Mouse (Mus musculus) layer of hippocampus, adult 11-12 months (tissue): ENCODE results near the gene Fkbp5.
"Not testable (repeated sequence)": the region's sequence is repeated elsewhere in the genome, so short reads cannot be mapped to it uniquely, and the experiment has no call there.

Experiments
- DNase-seq: peaks from one replicate; pipeline ENCODE4 v3.0.0; 2022; ENCODE audit warnings: low spot score

Fkbp5 gene

DNA sequence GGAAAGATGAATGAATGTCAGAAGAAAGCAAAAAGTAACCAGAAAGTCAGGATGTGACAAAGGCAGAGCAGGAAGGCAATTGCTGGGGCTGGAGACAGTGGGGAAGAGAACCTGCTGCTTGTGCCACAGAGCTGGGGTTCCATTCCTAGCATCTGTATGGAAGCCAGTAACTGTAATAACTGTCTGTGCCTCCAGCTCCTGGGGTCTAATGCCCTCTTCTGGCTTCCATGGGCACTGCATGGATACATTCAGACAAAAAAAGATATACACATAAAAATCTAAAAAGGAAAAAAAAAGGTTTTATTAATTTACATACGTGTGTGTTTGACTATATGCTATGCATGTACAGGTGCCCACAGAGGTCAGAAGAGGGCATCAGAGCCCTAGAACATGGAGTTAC, 98.4 kb downstream of the Fkbp5 start:
- DNase-seq: no peak

DNA sequence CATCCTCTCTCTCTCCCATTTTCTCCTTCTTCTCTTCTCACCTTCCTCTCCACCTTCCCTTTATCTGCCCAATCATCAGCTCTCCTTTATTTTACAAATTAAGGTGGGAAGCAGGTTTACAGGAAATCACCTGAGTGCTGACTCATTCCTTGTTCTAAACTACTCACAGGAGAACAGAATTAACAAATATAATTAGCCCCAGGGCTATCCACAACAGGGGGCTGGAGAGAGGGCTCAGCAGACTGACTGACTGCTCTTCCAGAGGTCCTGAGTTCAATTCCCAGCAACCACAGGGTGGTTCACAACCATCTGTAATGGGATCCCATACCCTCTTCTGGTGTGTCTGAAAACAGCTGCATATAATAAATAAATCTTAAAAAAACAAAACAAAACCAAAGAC, 98.8 kb downstream of the Fkbp5 start:
- DNase-seq: not testable (repeated sequence)

DNA sequence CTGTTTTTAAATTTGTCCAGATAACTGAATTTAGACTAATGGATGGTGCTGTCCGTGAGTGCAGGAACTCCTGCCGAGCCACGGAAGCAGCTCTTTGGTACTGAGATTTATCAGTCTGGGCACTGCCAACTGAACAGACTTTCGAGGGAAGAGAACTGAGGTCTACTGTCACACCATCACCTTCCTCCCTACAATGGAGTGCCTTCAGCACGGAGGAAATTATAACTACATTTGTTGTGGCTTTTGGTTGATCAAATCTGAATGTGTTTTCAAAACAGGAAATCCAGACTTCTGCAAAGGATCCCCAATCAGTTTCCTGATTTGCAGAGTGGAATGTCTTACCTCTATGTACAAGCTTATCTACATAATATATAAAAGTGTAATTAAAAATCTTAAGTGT, 99.6 kb downstream of the Fkbp5 start:
- DNase-seq: no peak

DNA sequence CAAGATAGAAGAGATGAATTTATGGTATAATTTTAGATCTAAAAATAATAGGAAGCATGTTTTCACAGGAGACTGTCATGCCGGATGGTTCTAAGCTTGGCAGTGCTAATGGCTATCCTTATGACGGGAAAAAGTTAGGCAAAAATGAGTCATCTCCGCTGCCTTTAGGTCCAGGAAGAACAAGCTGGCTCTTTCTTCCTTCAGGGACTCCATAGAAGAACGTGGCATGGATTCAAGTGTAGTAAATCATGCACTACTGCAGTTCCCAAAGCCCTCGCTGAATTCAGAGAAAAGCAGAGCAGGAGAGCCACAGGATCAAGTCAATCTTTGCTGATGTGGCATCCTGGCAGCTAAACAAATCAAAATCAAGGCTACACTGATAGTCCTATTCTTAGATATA, 102.1 kb downstream of the Fkbp5 start:
- no peak for DNase-seq

DNA sequence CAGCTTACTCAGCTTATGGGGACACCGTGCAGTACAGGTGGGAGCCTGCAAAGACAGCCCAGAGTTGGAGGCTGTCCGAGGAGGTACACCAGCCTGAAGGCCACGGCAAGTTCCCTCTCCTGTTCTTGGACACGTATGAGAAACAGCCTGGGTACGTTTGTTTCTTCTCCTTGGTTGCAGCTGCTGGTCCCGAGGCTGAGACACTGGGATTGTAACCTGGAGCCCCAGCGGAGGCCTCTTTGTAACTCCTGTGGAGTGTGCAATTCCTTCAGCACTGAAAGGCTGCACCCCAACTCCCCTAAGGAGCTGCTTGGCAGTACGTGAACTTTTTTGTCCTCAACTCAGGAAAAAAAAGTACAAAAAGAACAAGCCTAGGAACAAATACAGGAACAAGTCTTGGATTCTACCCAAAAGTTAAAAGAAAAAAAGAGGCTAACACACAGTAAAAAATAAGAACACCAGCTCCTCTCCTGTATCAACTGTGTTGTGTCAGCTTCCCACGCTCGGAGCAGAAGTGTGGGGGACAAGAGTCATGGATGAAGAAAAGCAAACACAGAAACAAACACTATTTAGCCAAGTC, 105.9 kb downstream of the Fkbp5 start:
- no peak for DNase-seq

DNA sequence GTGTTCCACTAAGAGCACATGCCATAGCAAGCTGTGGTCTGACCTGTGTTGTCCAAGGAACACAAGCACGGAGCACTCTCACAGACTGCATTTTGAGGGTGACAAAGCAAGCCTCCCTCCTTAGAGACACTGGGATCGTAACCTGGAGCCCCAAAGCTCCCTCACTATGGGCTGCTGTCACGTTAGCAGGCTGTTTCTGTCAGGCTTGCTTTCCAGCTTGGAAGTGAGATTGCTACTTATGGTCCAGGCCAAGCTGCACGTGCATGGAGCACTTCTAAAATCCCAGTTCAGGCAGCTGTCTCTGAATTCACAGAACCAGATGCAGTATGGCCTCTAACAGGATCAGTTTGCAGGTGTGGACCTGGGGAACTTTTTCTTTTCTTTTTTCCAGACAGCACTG, 106.6 kb downstream of the Fkbp5 start:
- DNase-seq: no peak

DNA sequence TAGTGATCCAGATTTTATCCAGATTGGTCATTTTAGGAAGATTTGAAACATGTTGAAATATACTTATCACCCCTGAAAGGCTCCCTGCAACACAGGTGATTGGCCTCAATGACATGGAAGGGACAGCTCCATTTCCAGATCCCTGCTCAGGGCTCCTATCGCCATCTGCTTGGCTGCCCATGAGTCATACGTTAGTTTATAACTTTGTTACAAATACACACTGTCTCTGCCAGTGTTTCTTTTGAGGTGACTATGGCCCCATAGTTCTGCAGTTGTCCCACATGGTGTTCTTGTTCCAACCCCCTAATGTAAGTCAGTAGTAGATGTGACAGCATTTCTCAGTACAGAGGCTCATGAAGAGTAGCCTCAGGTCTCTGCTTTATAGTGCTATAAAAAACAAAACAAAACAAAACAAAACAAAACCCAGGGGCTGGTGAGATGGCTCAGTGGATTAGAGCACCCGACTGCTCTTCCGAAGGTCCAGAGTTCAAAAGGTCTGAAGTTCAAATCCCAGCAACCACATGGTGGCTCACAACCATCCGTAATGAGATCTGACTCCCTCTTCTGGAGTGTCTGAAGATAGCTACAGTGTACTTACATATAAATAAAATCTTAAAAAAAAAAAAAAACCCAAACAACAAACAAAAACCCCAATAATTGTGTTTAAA, 108.9 kb downstream of the Fkbp5 start:
- DNase-seq: no peak

DNA sequence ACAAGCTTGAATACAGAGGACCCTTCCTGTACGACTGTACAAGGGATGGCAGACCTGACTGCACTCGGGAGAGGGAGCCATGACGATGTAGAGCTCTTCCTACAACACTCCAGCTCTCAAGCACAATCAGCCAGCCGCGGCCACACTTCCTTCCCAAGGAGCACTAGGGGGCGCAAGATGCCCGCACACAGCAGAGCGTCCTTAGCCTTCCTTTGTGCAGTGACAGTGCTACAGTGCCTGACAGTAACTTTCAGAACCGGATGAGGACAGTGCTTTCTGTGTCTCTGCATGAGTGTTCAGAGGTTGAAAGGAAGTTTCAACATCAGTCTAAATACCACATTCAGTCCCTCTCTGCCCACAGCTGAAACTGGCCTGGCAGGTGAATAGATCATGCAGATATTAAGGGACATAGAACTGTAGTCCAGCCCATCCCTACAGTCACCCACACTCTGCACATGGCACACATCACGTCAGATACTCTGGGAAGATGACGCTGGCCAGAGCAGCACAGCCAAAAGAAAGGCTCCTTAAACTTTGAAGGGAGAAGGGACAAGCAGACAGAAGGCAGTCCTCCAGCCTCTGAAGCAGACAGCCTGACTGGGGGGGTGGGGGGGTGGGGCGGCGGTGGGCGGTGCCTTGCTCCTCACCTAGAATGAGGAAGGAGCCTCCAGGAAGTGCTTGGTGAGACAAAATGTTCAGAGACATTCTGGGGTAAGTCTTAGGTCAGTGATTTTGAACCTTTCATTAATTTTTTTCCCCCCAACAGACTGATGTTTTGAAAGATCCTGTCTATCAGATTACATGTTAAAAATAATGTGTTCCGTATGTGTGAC, 109.7 kb downstream of the Fkbp5 start:
- DNase-seq: peak; percentile 92

DNA sequence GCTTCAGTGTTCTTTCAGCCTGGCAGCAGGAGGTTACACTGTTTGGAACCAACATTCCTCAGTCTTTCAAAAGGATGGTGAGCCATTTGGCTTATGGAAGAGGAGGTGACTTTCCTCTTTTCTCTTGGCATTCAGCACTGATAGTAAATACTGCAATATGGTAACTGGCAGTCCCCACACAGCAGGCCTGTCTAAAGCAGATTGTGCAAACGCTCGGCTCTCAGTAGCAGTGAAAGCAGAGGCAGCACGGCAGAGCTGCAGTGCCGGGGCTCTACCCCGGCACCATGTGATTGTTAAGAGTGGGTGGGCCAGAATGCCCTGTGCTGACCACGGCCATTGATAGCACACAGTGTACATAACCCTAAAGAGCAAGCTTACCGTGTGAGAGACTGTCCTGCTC, 110.9 kb downstream of the Fkbp5 start:
- peak; percentile 74 for DNase-seq

DNA sequence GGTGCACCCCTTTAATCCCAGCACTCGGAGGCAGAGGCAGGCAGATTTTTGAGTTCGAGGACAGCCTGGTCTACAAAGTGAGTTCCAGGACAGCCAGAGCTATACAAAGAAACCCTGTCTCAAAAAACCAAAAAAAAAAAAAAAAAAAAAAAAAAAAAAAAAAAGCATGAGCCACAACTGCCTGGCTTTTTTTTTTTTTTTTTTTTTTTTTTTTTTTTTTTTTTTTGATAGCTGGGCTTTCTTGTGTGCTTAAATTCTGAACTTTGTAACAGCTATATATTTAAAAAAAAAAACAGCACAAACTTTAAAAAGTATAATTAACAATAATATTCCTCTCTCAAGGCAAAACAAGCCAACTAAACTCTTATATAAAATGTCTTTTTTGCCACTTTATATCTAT, 112.6 kb downstream of the Fkbp5 start:
- not testable (repeated sequence) for DNase-seq

DNA sequence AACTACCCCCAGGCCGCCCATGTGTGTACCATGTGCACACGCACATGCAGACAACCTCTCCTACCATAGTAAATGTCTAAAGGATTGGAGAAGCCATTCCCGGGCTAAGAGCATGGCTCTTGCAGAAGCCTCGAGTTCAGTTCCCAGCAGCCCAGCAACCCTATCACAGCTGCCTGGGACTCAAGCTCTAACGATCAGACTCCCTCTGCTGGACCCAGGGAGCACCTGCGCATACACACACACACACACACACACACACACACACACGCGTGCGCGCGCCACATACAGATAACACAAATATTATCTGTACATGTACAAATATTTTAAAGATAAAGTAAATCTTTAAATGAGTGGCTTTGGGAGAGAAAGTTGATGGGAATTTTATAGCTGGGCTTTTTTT, 113.0 kb downstream of the Fkbp5 start:
- DNase-seq: no peak

DNA sequence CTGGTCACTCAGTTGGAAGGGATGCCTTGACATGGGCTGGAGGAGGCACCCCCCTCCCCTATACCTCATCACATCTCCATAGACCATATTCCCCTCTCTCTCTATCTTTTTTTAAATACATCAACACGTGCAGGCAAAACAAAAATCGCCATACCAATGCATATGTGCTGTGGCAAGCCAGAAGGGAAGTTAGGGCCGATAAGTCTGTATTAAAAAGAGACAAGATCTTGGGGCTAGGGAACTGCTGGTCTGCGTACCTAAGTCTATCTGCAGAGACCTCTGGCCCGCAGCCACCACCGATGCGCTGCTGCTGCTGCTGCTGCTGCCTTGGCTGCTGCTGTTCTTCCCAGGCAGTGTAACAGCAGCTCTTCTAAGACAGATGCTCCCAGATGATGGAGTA, 122.3 kb downstream of the Fkbp5 start:
- no peak for DNase-seq

DNA sequence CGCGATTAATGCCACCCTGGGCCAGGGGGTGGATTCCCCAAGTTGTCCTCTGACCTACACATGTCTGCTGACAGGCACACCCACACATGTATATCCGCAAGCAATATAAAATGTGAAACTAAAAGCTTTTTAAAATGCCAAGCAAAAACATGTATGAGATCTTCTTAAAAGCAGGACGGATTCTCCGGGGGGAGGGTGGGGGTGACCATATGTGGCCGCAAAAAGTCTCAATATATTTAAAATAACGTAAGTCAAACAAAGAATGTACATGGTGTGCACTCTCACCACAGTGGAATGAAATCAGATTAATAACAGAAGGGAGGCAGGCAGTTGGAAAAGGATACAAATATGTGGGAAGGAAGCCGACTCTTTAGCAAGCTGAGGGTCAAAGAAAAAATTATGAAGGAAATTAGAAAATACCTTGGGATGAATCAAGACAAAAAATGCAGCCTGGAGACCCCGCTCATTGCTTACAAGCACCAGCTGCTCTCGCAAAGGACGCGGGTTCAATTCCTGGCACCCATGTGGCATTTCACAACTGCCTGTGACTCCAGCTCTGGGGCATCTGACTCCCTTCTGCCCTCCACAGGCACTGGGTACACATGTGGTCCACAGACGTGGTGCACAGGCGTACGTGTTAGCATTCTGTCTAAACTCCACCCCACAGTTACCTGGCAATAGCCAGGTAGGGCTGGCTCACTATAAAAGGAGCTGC, 123.1 kb downstream of the Fkbp5 start:
- DNase-seq: no peak

DNA sequence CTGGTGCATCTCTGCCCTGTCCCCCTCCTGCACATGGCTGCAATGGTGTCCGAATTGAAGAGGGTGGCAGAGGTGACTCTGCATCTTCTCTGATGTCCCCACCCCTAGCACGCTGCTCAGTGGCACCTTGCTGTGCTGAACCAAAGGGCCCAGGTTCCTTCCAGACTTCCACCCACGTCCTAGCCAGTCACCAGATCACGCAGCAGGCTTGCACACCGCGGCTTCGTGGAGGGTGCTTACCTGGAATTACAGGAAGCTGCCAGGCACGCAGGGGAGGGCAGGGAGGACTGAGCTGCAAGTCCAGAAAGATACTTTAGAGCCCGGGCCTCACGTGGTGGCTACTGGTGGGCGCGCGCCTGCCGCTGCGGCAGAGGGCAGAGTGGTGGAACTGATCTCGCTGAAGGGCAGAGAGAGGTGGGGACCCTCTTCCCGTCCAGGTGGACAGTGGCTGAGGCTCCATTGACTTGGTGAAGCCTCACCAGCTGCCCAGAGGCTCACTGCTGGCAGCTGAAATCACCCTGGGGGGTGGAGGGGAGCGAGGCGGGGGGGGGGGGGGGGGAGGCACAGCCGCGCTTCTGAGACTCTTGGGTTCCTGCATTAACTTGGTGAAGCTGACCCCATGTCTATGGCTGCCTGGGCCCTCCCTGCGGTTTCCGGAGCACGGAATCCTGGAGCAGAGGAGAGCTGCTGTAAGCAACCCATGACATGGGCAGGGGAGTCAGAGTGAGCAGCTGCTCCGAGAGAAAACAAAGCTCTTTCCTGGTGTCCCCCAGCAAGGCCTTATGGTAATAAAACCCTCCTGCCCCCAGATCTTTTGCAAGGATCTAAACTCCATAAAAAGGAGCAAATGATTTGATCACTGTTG, 125.5 kb downstream of the Fkbp5 start:
- DNase-seq: no peak

DNA sequence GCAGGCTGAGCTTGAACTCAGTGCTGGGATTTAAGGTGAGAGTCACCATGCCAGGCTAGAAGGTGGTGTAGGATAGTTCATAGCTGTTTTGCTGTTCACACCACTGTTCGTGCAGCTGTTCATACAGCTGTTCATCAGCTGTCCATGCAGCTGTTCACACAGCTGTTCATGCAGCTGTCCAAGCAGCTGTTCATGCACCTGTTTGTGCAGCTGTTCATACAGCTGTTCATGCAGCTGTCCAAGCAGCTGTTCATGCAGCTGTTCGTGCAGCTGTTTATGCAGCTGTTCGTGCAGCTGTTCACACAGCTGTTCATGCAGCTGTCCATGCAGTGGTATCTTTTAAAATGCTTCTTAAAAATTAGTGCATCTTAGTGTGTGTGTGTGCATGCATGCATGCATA, 128.8 kb downstream of the Fkbp5 start:
- DNase-seq: no peak

DNA sequence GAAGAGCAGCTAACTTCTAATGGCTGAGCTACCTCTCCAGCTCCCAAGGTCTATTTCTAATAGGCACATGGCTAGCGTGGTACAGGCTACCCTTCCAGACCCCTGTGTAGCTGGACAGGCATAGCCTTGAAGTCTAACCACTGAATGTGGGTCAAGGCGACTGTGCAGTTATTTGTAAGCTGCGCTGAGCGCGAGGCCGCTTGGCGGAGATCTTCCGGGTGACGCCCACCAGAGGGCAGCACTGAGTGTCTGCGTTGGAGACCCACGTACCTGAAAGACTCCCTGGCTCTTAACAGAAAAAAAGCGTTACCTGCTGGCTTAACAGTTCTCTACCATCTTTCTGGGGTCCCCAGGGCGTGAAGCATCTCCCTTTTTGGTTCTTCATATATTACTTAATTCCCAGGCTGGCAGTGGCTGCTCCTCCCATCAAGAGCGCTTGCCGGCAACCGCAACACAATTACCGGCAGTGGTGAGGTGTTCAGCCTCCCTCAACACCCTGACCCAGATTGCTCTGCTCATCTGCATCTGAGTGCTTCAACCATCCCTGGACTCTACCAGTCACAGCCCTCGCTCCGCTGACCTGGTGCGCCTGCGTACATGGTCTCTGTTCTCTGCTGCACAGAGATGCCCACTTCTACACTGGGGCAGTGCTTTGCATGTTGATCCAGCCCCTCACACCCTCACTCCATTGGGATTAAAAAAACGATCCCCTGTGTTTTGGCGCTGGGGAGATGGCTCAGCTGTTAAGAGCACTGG, 131.0 kb downstream of the Fkbp5 start:
- peak; percentile 82 for DNase-seq

DNA sequence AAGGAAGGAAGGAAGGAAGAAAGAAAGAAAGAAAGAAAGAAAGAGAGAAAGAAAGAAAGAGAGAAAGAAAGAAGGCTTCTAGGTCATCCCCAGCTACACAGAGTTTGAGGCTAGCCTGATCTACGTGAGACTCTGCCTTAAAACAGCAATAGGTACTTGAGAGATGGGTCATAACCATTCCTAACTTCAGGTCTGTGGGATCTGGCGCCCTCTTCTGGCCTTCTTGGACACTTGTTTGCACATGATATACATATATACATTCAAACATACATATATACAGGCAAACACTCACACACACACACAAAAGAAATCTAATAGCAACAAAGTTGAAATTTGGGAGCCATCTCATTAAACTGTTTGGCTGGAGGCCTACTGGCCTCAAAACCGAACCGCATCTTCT, 133.0 kb downstream of the Fkbp5 start:
- no peak for DNase-seq

DNA sequence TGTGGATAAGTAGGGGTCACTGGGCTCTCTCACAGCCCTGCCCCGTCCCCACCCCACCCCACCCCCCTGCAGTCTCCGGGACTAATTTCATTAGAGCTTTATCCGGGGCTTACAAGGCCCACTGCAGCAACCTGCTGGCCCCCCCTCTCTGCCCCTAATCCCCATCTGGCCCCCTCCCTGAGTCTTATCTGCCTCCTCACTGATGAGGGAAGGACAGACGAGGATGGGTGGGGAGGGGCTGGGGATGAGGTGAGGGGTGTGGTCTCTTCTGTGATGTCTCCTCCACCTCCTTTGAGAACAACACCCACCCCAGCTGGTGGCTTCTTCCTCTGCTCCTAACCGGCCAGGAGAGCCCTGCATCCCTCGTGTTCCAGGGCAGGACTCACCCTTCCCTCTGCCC, 137.1 kb downstream of the Fkbp5 start:
- DNase-seq: no peak

DNA sequence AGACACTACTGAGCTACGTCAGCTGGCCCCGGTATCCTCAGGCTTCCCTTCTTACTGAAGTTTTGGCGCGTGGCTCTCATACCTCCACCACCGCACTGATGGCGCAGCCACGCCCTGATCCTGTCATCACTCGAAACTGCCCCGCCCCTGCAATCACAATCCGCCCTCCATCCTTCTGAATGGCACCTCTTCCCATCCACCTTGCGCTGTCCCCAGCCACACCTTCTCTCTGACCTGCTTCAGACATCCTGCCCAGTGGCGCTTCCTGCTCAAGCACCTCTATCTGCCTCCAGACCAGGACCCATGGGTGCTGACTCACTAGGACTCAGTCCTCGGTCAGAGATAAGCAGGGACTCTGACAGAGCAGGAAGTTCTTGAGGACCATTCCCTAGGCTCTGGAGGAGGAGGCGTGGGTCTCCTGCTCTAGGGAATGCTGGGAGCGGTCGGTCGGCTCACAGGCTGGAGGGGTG, 141.7 kb downstream of the Fkbp5 start:
- no peak for DNase-seq

DNA sequence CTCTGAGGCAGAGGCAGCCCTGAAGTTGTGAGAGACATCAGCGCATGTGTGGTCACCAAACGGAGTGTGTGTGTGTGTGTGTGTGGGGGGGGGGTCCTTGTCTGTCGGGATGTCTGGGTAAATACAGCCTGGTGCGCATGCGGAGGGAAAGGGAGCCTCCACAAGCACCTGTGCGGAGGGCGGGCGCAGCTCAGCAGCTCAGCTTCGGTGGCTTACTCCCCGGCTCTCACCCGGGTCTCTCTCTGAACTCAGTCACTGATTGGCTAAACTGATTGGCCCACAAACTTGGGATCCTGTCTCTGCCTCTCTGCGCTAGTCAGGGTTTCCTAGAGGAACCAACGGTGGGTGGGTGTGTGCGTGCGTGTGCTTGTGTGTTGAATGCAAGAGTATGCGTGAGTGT, 142.8 kb downstream of the Fkbp5 start:
- DNase-seq: no peak

DNA sequence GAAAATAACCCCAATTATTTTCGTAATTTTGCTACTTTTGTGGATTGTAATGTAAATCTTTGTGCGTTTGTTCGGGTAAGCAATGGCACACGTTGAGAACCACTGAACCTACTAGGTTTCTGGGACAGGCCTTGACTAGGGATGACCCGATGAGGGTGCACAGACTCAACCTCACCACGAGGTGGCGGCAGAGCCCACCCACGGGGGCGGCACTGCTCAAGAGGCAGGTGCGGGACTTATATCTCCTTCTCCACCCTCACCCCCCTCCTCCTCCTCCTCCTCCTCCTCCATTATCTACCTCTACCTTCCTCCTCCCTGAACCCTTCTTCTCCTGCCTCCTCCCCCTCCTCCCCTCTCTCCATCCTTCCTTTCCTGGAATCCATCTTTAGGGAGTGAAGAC, 143.5 kb downstream of the Fkbp5 start:
- DNase-seq: no peak
